Mouse (Mus musculus): ENCODE measurements around the gene Usp35.

Gene Usp35

GRCm38 (mm10) chr7:97331726-97332666, at the start of gene Usp35, which contains the start of gene Kctd21:
Gene Usp35, minus strand, starts transcription at chr7:97332020.
Gene Kctd21, plus strand, starts transcription at chr7:97332327.
- DNase-seq (ENCODE audit: low read depth, low spot score) = peak; percentile 81

- DNase-seq (ENCODE audit: low read depth, low spot score) = no peak
These were observed 48.8 kb upstream of the Usp35 start for GRCm38 (mm10) chr7:97380500-97381123.

- no peak for DNase-seq (ENCODE audit: low read depth, low spot score)
These were observed 47.5 kb upstream of the Usp35 start for GRCm38 (mm10) chr7:97379304-97379703.

GRCm38 (mm10) chr7:97375906-97376305, 44.1 kb upstream of the Usp35 start:
- DNase-seq (ENCODE audit: low read depth, low spot score) = no peak

GRCm38 (mm10) chr7:97375101-97375500, 43.3 kb upstream of the Usp35 start:
- DNase-seq (ENCODE audit: low read depth, low spot score) = no peak

GRCm38 (mm10) chr7:97365887-97366286, 34.1 kb upstream of the Usp35 start:
- DNase-seq (ENCODE audit: low read depth, low spot score) = no peak

- peak; percentile 13 for DNase-seq (ENCODE audit: low read depth, low spot score)
These were observed 29.6 kb upstream of the Usp35 start for GRCm38 (mm10) chr7:97361467-97361866.

GRCm38 (mm10) chr7:97360955-97361354, 29.1 kb upstream of the Usp35 start:
- no peak for DNase-seq (ENCODE audit: low read depth, low spot score)

GRCm38 (mm10) chr7:97360166-97360565, 28.3 kb upstream of the Usp35 start:
- DNase-seq (ENCODE audit: low read depth, low spot score) = no peak

- no peak for DNase-seq (ENCODE audit: low read depth, low spot score)
These were observed 26.5 kb upstream of the Usp35 start for GRCm38 (mm10) chr7:97358347-97358746.

- no peak for DNase-seq (ENCODE audit: low read depth, low spot score)
These were observed 26.0 kb upstream of the Usp35 start for GRCm38 (mm10) chr7:97357840-97358239.

- DNase-seq (ENCODE audit: low read depth, low spot score) = no peak
These were observed 25.1 kb upstream of the Usp35 start for GRCm38 (mm10) chr7:97356875-97357276.

GRCm38 (mm10) chr7:97356253-97356652, 24.4 kb upstream of the Usp35 start:
- DNase-seq (ENCODE audit: low read depth, low spot score) = no peak

GRCm38 (mm10) chr7:97355068-97355841, 23.4 kb upstream of the Usp35 start:
- no peak for DNase-seq (ENCODE audit: low read depth, low spot score)

GRCm38 (mm10) chr7:97353356-97353755, 21.5 kb upstream of the Usp35 start:
- no peak for DNase-seq (ENCODE audit: low read depth, low spot score)

GRCm38 (mm10) chr7:97351792-97352513, 20.1 kb upstream of the Usp35 start:
- DNase-seq (ENCODE audit: low read depth, low spot score) = no peak

- no peak for DNase-seq (ENCODE audit: low read depth, low spot score)
These were observed 19.1 kb upstream of the Usp35 start for GRCm38 (mm10) chr7:97350891-97351290.

GRCm38 (mm10) chr7:97349438-97349837, 17.6 kb upstream of the Usp35 start:
- DNase-seq (ENCODE audit: low read depth, low spot score) = no peak

GRCm38 (mm10) chr7:97348836-97349235, 17.0 kb upstream of the Usp35 start:
- no peak for DNase-seq (ENCODE audit: low read depth, low spot score)

- no peak for DNase-seq (ENCODE audit: low read depth, low spot score)
These were observed 16.5 kb upstream of the Usp35 start for GRCm38 (mm10) chr7:97348318-97348717.

- no peak for DNase-seq (ENCODE audit: low read depth, low spot score)
These were observed 15.6 kb upstream of the Usp35 start for GRCm38 (mm10) chr7:97347464-97347863.

Data from retina, adult 2 months (tissue).